8 mouse cellular contexts compared by ENCODE assay signal in the genomic region with DNA sequence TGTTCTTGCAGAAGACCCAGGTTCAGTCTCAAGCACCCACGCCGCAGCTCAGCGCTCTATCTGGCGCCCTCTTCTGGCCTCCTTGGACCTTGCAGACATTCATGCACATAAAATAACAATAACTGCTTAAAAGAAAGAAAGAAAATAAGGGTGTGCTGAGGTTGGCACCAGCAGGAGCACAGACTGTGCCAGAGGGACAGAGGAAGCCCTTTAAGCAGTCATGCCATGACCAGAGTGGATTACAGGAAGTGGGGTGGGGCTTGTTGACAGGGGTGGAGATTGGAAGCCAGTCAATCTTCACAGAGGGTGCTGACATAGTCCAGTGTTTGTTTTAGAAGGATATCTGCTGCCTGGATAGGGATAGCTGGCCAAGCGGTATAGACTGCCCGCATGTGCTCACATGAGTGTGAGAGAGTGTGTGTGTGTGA. TPM values are rescaled to one million over a fixed set of nuclear protein-coding genes. Genes with fewer than 3 reads are reported as not detected.
DNase-seq lines count a peak whose midpoint lies in the region; ATAC-seq lines count a peak whose summit lies in the region.

No protein-coding gene starts in this region.

- peak; percentile 94 for DNase-seq in heart, adult 11 months
- no peak for DNase-seq in heart, embryonic 10.5 days (ENCODE audit: low spot score)
- peak; percentile 52 for DNase-seq in NIH3T3 (ENCODE audit: low read depth)
- peak; percentile 38 for DNase-seq in induced T-regulatory cell, adult 2 months (ENCODE audit: low read depth)
- peak; percentile 88 for DNase-seq in lung, postnatal 25 days (ENCODE audit: low spot score)
- DNase-seq in urinary bladder, postnatal 10 days (ENCODE audit: low spot score): no peak
- DNase-seq in adrenal gland, postnatal 4 days (ENCODE audit: low spot score in 2 of 2): no peak

- H3K27me3 ChIP-seq in heart, embryonic 10.5 days (ENCODE audit: insufficient read depth, poor library complexity, severe bottlenecking): no peaks in the 10 kb centered on the region

- no peak overlapping the region for H3K27ac ChIP-seq in heart, embryonic 10.5 days

- no peak overlapping the region for H3K4me3 ChIP-seq in heart, embryonic 10.5 days

- WGBS in heart, embryonic 10.5 days: 51% methylated on average over 6 of the region's 6 CpGs

- no peak for ATAC-seq in activated CD4-positive, CD25-positive, alpha-beta regulatory T cell, adult 4 months

- peaks cover 18% of the 10 kb centered on the region for H3K4me1 ChIP-seq in heart, embryonic 10.5 days

- peaks cover 8% of the 10 kb centered on the region; the same call in 1 of the 2 replicates for H3K36me3 ChIP-seq in heart, embryonic 10.5 days

- H3K9me3 ChIP-seq in heart, embryonic 10.5 days: no peaks in the 10 kb centered on the region

RNA-seq across cellular contexts. Expression of a gene that starts 10.1 kb away (rescaled TPM):
- polyA plus RNA-seq in heart, embryonic 10.5 days (2016; fragmentation: Nextera tagmentation; extraction: Ambion mirVana): 17.8 and 22.9 TPM in 2 replicates
- 10 to 100 TPM; 28.4 to 33.7 TPM for polyA plus RNA-seq in activated CD4-positive, CD25-positive, alpha-beta regulatory T cell, adult 4 months (2017; shearing (Covaris generic))
- total RNA-seq in adrenal gland, postnatal 4 days (2021): 1 to 10 TPM; 6.5 to 7.3 TPM

RNA-seq across cellular contexts. Expression of a gene that starts 10.3 kb away (rescaled TPM):
- polyA plus RNA-seq in heart, embryonic 10.5 days (2016; fragmentation: Nextera tagmentation; extraction: Ambion mirVana): 43.2 and 45.1 TPM in 2 replicates
- 10 to 100 TPM; 11.8 to 15.1 TPM for polyA plus RNA-seq in activated CD4-positive, CD25-positive, alpha-beta regulatory T cell, adult 4 months (2017; shearing (Covaris generic))
- 10 to 100 TPM; 27.2 to 41.1 TPM for total RNA-seq in adrenal gland, postnatal 4 days (2021)

RNA-seq across cellular contexts. Expression of a gene that starts 52.6 kb away (rescaled TPM):
- polyA plus RNA-seq in heart, embryonic 10.5 days (2016; fragmentation: Nextera tagmentation; extraction: Ambion mirVana): 7.7 and 8.2 TPM in 2 replicates
- under 1 TPM; 0.29 to 0.36 TPM for polyA plus RNA-seq in activated CD4-positive, CD25-positive, alpha-beta regulatory T cell, adult 4 months (2017; shearing (Covaris generic))
- total RNA-seq in adrenal gland, postnatal 4 days (2021): 1 to 10 TPM; 2.9 to 4.8 TPM

Comparison
In these comparisons a context has a peak if more than half of its experiments do, and no peak if none do; other contexts are left out.
1. DNase-seq: peak in heart, adult 11 months (single experiment), NIH3T3 (single experiment), induced T-regulatory cell, adult 2 months (single experiment) and lung, postnatal 25 days (single experiment); none in heart, embryonic 10.5 days (single experiment), urinary bladder, postnatal 10 days (single experiment) and adrenal gland, postnatal 4 days (0 of 2).